Mouse (Mus musculus): ENCODE data around the gene Scn1b.

The Scn1b gene

GRCm38 (mm10) chr7:31117465-31117864, 9.3 kb downstream of the Scn1b start:
- no peak for DNase-seq (ENCODE audit: inconsistent age in 2 of 2, low spot score in 1 of 2)

DNA sequence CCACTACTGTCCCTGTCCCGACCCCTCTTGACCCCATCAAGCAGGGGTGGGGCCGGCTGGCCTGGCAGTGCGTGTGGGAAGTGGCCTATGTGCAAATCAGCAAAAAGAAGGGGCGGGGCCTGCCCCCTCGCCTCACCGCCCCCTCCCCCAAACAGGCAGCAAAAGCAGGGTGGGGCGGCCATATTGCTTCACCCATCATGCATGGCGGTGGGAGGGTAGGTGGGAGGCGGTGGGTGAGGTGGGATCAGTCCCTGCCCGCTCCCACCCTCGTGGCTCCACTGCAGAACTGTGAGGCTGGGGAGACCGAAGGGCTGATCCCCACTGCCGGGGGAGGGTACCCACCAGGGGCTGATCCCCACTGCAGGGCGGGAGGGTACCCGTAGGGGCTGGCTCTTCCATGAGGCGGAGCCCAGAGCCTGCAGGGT, 10.1 kb downstream of the Scn1b start:
- DNase-seq (ENCODE audit: inconsistent age in 2 of 2, low spot score in 1 of 2): no peak

GRCm38 (mm10) chr7:31115587-31116043, 11.2 kb downstream of the Scn1b start:
- DNase-seq (ENCODE audit: inconsistent age in 2 of 2, low spot score in 1 of 2): peak; percentile 75 to 87

GRCm38 (mm10) chr7:31115182-31115581, 11.6 kb downstream of the Scn1b start, which contains the start of gene Hpn:
TSS of gene Hpn (minus strand) at chr7:31115290.
- no peak for DNase-seq (ENCODE audit: inconsistent age in 2 of 2, low spot score in 1 of 2)

GRCm38 (mm10) chr7:31114646-31115045, 12.2 kb downstream of the Scn1b start:
- DNase-seq (ENCODE audit: inconsistent age in 2 of 2, low spot score in 1 of 2): no peak

DNA sequence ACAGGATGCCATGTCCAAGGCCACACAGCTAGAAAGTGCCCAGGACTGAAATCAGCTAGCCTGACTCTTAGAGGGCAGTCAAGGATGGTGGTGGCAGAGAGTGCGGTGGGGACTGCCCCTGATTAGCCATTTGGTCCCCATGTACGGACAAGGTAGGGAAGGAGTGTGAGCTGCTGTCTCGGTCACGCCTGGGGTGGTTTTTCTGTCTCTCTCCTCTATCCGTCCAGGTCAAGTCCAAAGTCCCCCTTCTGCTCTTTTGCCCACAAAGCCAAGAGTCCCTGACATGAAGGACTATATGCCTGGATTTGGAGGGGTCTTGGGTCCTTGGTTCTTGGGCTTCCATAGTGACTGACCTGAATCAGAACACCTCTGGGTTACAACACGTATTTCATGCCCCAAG, 13.0 kb downstream of the Scn1b start:
- no peak for DNase-seq (ENCODE audit: inconsistent age in 2 of 2, low spot score in 1 of 2)

DNA sequence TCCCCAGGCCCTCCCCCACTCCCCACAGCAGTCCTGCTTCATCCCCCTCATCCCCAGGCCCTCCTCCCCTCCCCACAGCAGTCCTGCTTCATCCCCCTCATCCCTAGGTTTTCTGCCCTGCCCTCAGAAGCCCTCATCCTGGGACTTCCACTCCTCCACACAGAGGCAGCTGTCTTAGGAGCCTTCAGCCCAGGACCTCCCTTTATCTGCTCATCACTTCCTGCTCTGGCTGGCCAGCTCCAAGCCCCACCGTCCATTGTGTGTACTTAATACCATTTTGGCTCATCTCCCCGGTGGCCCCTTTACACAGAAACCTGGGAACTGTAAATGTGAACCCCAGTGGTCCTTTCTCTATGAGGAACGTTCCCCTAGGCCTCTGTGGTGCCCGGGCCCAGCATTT, 14.8 kb downstream of the Scn1b start:
- DNase-seq (ENCODE audit: inconsistent age in 2 of 2, low spot score in 1 of 2): no peak

DNA sequence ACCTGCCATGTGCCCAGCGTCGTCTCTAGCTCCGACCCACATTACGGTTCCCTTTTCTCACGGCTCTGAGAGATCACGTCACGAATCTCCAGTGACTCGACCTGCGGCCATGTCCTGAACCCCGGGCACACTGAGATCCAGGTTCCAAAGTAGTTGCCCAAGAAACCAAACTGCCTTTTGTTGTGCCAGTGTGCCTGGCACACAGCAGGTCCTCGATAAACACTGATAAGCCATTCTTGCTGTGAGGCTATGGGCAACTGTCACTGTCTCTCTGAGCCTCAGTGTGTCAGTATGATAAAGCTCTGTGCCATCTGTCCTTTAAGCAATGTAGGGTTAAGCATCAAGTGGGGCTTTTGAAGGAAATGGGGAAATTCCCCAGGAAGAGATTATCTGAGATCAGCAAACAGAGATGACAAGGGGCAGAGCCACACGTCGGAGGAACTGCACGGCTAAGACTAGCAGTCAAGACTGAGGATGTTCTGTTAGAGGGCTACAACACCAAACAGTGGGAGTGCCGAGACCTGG, 15.9 kb downstream of the Scn1b start:
- DNase-seq (ENCODE audit: inconsistent age in 2 of 2, low spot score in 1 of 2): no peak

DNA sequence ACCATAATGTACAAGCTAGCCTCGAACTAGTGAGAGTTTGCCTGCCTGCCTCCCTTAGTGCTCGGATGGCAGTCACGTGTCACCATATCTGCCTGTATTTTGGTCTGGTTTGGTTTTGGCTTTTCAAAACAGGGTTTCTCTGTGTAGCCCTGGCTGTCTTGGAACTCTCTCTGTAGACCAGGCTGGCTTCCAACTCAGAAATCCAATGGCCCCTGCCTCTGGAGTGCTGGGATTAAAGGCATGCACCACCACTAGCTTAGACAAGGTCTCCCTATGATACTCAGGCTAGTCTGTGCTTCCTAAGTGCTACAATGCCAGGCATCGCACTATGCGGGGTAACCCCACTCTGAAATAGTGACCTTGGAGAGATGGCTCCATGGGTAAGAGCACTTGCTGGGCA, 17.0 kb downstream of the Scn1b start:
- no peak for DNase-seq (ENCODE audit: inconsistent age in 2 of 2, low spot score in 1 of 2)

DNA sequence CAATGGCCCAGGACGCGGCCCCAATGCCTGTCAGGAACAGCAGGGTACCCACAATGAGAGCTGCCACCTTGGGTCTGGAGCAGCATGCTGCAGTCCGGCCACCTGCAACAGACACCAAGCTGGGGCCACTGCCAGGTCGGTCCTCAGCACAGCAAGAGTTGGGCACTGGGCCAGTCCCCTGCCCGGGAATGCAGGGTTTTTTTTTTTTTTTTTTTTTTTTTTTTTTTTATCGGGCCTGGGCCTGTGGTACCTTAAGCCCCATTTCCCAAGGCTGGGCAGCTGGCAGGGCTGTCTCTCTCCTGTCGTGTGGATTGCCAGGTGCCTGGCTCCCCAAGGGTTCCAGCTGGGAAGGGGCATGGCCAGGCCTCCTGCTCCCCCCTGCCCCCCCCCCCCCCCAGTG, 17.7 kb downstream of the Scn1b start:
- DNase-seq (ENCODE audit: inconsistent age in 2 of 2, low spot score in 1 of 2): peak in 1 of 2 experiments; percentile 71

- DNase-seq (ENCODE audit: inconsistent age in 2 of 2, low spot score in 1 of 2): no peak
Observed at GRCm38 (mm10) chr7:31107781-31108180, 19.0 kb downstream of the Scn1b start.

DNA sequence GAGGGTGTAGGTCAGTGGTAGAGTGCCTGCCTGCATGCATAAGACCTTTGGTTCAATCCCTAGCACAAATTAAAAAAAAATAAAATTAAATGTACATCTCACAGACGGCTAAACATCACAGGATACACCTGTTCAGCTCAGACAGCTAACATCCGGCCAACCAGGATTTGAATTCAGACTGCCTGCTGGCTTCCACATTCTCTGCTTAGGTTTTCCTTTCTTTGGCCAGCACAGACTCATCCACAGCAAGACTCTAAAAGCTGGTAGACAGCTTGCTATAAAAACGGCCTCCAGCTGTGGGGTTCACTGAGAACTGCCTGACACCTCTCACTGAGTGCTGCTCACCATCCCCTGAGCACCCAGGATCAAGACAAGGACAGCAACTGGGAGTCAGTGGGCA, 20.6 kb downstream of the Scn1b start:
- no peak for DNase-seq (ENCODE audit: inconsistent age in 2 of 2, low spot score in 1 of 2)

- DNase-seq (ENCODE audit: inconsistent age in 2 of 2, low spot score in 1 of 2): peak; percentile 71 to 88
Observed at GRCm38 (mm10) chr7:31105061-31105768, 21.6 kb downstream of the Scn1b start.

GRCm38 (mm10) chr7:31100786-31101185, 26.0 kb downstream of the Scn1b start:
- DNase-seq (ENCODE audit: inconsistent age in 2 of 2, low spot score in 1 of 2): peak; percentile 83 to 88

GRCm38 (mm10) chr7:31099612-31099982, 27.2 kb downstream of the Scn1b start:
- DNase-seq (ENCODE audit: inconsistent age in 2 of 2, low spot score in 1 of 2): peak; percentile 43 to 64

GRCm38 (mm10) chr7:31098697-31099611, 27.8 kb downstream of the Scn1b start:
- peak; percentile 82 to 88 for DNase-seq (ENCODE audit: inconsistent age in 2 of 2, low spot score in 1 of 2)

GRCm38 (mm10) chr7:31097583-31098248, 29.1 kb downstream of the Scn1b start:
- DNase-seq (ENCODE audit: inconsistent age in 2 of 2, low spot score in 1 of 2): peak; percentile 90 to 96

DNA sequence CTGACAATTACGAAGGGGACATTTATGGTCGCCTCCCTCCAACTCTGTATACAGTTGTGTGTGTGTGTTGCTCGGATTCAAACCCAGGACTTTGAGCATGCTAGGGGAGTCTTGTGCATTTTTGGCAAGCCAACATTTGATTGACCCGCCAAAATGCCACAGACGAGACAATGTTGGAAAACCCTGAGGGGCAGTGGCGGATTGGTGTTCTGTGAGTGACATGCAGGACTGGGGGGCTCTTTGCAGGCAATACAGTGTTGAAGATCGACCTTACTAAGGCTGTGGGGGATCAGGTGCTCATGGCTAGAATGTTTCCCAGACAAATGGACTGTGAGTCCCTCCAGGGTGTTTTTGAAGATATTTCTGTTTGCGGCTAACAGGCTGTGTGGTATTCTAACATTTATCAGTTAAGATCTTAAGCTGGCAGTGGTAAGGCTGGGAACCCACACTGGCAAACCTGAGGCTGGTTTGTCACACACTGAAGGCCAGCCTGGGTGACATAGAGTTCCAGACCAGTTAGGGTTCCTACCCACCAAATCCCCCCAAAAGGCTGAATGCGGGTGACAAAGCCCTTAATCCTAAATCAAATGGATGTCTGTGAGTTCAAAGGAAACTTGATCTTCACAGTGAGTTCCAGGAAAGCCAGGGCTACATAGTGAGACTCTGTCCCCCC, 29.8 kb downstream of the Scn1b start:
- DNase-seq (ENCODE audit: inconsistent age in 2 of 2, low spot score in 1 of 2): no peak

DNA sequence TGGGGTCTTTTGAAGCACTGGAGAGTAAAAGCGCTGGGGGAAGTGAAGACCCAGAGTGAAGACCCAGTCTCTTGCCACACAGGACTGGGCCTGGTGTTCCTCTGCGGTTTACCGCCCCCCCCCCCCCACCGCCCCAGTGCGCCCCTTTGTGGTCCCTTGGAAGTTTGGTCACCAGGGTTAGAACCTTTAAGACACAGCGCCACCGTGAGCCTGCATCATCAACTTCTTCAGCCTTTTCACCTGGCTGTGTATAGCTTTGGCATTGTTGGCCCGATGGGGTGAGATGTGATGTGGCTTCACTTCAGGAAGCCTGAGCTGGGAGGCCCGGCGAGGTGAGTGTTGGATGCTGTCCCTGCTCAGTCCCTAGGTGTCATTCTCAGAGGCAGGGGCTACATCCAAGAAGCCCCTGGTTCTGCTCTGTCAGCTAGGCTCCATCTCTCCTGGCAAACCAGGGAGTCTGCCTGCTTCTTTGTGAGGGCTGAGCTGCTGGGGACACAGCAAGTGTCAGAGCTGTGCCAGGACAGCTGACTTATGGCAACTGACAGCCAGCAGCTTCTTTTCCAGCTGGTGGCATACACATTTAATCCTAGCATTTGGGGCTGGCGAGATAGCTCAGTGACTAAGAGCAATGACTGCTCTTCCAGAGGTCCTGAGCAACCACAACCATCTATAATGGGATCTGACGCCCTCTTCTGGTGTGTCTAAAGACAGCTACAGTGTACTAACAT, 31.9 kb downstream of the Scn1b start:
- no peak for DNase-seq (ENCODE audit: inconsistent age in 2 of 2, low spot score in 1 of 2)

- DNase-seq (ENCODE audit: inconsistent age in 2 of 2, low spot score in 1 of 2): no peak
Observed at GRCm38 (mm10) chr7:31089721-31090120, 37.1 kb downstream of the Scn1b start.

All from adrenal gland, adult (tissue).